Mouse (Mus musculus): Measurements from ENCODE around the gene Lrmda. TPM values are rescaled to one million over a fixed set of nuclear protein-coding genes. Genes with fewer than 3 reads are reported as not detected.
A peak's percentile ranks its signal among the peaks of the same experiment; 100 is the strongest.

The Lrmda gene
- polyA plus RNA-seq, 1 experiment from 2014 or later, result 0.20 TPM

- 0 out of 2 replicates have a peak, but pooled peaks cover 2% of the 10 kb centered on the region for H3K4me1 ChIP-seq (ENCODE audit: control insufficient read depth, insufficient read depth, low read length)
- H3K27me3 ChIP-seq (ENCODE audit: control insufficient read depth, insufficient read depth, low read length), result peaks cover 20% of the 10 kb centered on the region
- H3K9ac ChIP-seq (ENCODE audit: low read length), result no peak overlapping the region
- no peaks in the 10 kb centered on the region for H3K9me3 ChIP-seq (ENCODE audit: control insufficient read depth, low read length)
- WGBS, result 78% methylated on average over 1 of the region's 1 CpGs
- H3K4me3 ChIP-seq (ENCODE audit: low read depth, low read length), result no peak overlapping the region
- H3K4me2 ChIP-seq (ENCODE audit: low read depth, severe bottlenecking), result no peak overlapping the region
- H3K27ac ChIP-seq (replicated peaks; ENCODE audit: low read depth, low read length), result no peak overlapping the region
- ATAC-seq (ENCODE audit: insufficient number of reproducible peaks, low FRiP score, low TSS enrichment, low read depth), result no peak
- no peaks in the 10 kb centered on the region for H3K36me3 ChIP-seq (ENCODE audit: control insufficient read depth, insufficient read depth, low read length)
- no peak for DNase-seq (ENCODE audit: low spot score)
Observed at GRCm38 (mm10) chr14:22058729-22059128, 39.2 kb downstream of the Lrmda start.

GRCm38 (mm10) chr14:22059348-22059861 is 39.9 kb downstream of the Lrmda start:
- no peaks in the 10 kb centered on the region for H3K36me3 ChIP-seq (ENCODE audit: control insufficient read depth, insufficient read depth, low read length)
- no peak overlapping the region for H3K27ac ChIP-seq (replicated peaks; ENCODE audit: low read depth, low read length)
- peaks cover 20% of the 10 kb centered on the region for H3K27me3 ChIP-seq (ENCODE audit: control insufficient read depth, insufficient read depth, low read length)
- H3K4me3 ChIP-seq (ENCODE audit: low read depth, low read length), result no peak overlapping the region
- H3K9me3 ChIP-seq (ENCODE audit: control insufficient read depth, low read length), result no peaks in the 10 kb centered on the region
- no peak overlapping the region for H3K9ac ChIP-seq (ENCODE audit: low read length)
- 88% methylated on average over 6 of the region's 6 CpGs for WGBS
- H3K4me1 ChIP-seq (ENCODE audit: control insufficient read depth, insufficient read depth, low read length), result 0 out of 2 replicates have a peak, but pooled peaks cover 2% of the 10 kb centered on the region
- DNase-seq (ENCODE audit: low spot score), result no peak
- no peak for ATAC-seq (ENCODE audit: insufficient number of reproducible peaks, low FRiP score, low TSS enrichment, low read depth)
- no peak overlapping the region for H3K4me2 ChIP-seq (ENCODE audit: low read depth, severe bottlenecking)

GRCm38 (mm10) chr14:22060787-22061186 is 41.3 kb downstream of the Lrmda start:
- no peak for ATAC-seq (ENCODE audit: insufficient number of reproducible peaks, low FRiP score, low TSS enrichment, low read depth)
- no peak overlapping the region for H3K27ac ChIP-seq (replicated peaks; ENCODE audit: low read depth, low read length)
- no peaks in the 10 kb centered on the region for H3K9me3 ChIP-seq (ENCODE audit: control insufficient read depth, low read length)
- H3K4me2 ChIP-seq (ENCODE audit: low read depth, severe bottlenecking), result no peak overlapping the region
- H3K4me3 ChIP-seq (ENCODE audit: low read depth, low read length), result no peak overlapping the region
- no peak overlapping the region for H3K9ac ChIP-seq (ENCODE audit: low read length)
- DNase-seq (ENCODE audit: low spot score), result no peak
- H3K36me3 ChIP-seq (ENCODE audit: control insufficient read depth, insufficient read depth, low read length), result no peaks in the 10 kb centered on the region
- H3K4me1 ChIP-seq (ENCODE audit: control insufficient read depth, insufficient read depth, low read length), result 0 out of 2 replicates have a peak, but pooled peaks cover 1% of the 10 kb centered on the region
- peaks cover 13% of the 10 kb centered on the region; the same call in 1 of the 2 replicates for H3K27me3 ChIP-seq (ENCODE audit: control insufficient read depth, insufficient read depth, low read length)
- 27% methylated on average over 7 of the region's 7 CpGs for WGBS

- DNase-seq (ENCODE audit: low spot score), result no peak
- WGBS, result 83% methylated on average over 9 of the region's 9 CpGs
Observed at GRCm38 (mm10) chr14:22062117-22062855, 42.8 kb downstream of the Lrmda start.

DNA sequence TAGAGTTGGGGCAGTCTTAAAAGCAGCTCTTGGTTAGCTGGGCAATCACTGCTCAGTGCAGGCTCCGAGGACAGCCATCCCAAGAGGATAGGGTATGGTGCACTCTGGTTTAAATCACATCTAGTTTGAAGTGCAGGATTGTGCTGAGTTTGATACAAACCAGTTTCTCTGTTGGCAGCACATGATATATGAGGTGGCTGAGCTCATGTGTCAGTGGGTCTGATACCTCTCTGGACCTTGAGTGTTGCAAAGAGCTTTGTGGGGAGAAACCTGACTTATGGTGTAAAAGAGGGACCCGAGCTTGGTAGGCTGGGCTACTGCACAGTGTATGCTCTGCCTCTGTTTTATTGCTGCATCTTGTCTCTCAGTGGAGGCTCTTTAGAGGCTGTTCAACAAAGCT is 49.7 kb downstream of the Lrmda start:
- Histone ChIP-seq H3K36me3 (ENCODE audit: control insufficient read depth, insufficient read depth, low read length) (no peaks in the 10 kb centered on the region), H3K27me3 (ENCODE audit: control insufficient read depth, insufficient read depth, low read length) (no peaks in the 10 kb centered on the region), H3K9me3 (ENCODE audit: control insufficient read depth, low read length) (no peaks in the 10 kb centered on the region), H3K4me2 (ENCODE audit: low read depth, severe bottlenecking) (no peak overlapping the region), H3K27ac (replicated peaks; ENCODE audit: low read depth, low read length) (no peak overlapping the region), H3K4me3 (ENCODE audit: low read depth, low read length) (no peak overlapping the region), H3K4me1 (ENCODE audit: control insufficient read depth, insufficient read depth, low read length) (0 out of 2 replicates have a peak, but pooled peaks cover 2% of the 10 kb centered on the region), H3K9ac (ENCODE audit: low read length) (no peak overlapping the region)
- WGBS, result 8% methylated on average over 2 of the region's 2 CpGs
- ATAC-seq (ENCODE audit: insufficient number of reproducible peaks, low FRiP score, low TSS enrichment, low read depth) (no peak), DNase-seq (ENCODE audit: low spot score) (peak; percentile 62)

More at GRCm38 (mm10) chr14:22062117-22062855, 42.8 kb downstream of the Lrmda start:
- no peak for ATAC-seq (ENCODE audit: insufficient number of reproducible peaks, low FRiP score, low TSS enrichment, low read depth)
- H3K4me1 ChIP-seq (ENCODE audit: control insufficient read depth, insufficient read depth, low read length), result no peaks in the 10 kb centered on the region
- no peak overlapping the region for H3K4me2 ChIP-seq (ENCODE audit: low read depth, severe bottlenecking)
- H3K27ac ChIP-seq (replicated peaks; ENCODE audit: low read depth, low read length), result no peak overlapping the region
- H3K27me3 ChIP-seq (ENCODE audit: control insufficient read depth, insufficient read depth, low read length), result 0 out of 2 replicates have a peak, but pooled peaks cover 7% of the 10 kb centered on the region
- H3K36me3 ChIP-seq (ENCODE audit: control insufficient read depth, insufficient read depth, low read length), result no peaks in the 10 kb centered on the region
- H3K4me3 ChIP-seq (ENCODE audit: low read depth, low read length), result no peak overlapping the region
- no peak overlapping the region for H3K9ac ChIP-seq (ENCODE audit: low read length)
- H3K9me3 ChIP-seq (ENCODE audit: control insufficient read depth, low read length), result no peaks in the 10 kb centered on the region

GRCm38 (mm10) chr14:22073385-22073784 is 53.9 kb downstream of the Lrmda start:
- no peak for DNase-seq (ENCODE audit: low spot score)
- ATAC-seq (ENCODE audit: insufficient number of reproducible peaks, low FRiP score, low TSS enrichment, low read depth), result no peak
- Histone ChIP-seq H3K36me3 (ENCODE audit: control insufficient read depth, insufficient read depth, low read length) (no peaks in the 10 kb centered on the region), H3K4me1 (ENCODE audit: control insufficient read depth, insufficient read depth, low read length) (0 out of 2 replicates have a peak, but pooled peaks cover 2% of the 10 kb centered on the region), H3K27me3 (ENCODE audit: control insufficient read depth, insufficient read depth, low read length) (no peaks in the 10 kb centered on the region; the same call in 1 of the 2 replicates), H3K4me2 (ENCODE audit: low read depth, severe bottlenecking) (no peak overlapping the region), H3K27ac (replicated peaks; ENCODE audit: low read depth, low read length) (no peak overlapping the region), H3K9me3 (ENCODE audit: control insufficient read depth, low read length) (no peaks in the 10 kb centered on the region), H3K9ac (ENCODE audit: low read length) (no peak overlapping the region), H3K4me3 (ENCODE audit: low read depth, low read length) (no peak overlapping the region)
- 68% methylated on average over 5 of the region's 5 CpGs for WGBS

GRCm38 (mm10) chr14:22074229-22074628 is 54.7 kb downstream of the Lrmda start:
- DNase-seq (ENCODE audit: low spot score) (peak; percentile 51), ATAC-seq (ENCODE audit: insufficient number of reproducible peaks, low FRiP score, low TSS enrichment, low read depth) (no peak)
- Histone ChIP-seq H3K4me2 (ENCODE audit: low read depth, severe bottlenecking) (no peak overlapping the region), H3K9ac (ENCODE audit: low read length) (no peak overlapping the region), H3K36me3 (ENCODE audit: control insufficient read depth, insufficient read depth, low read length) (no peaks in the 10 kb centered on the region), H3K4me1 (ENCODE audit: control insufficient read depth, insufficient read depth, low read length) (0 out of 2 replicates have a peak, but pooled peaks cover 2% of the 10 kb centered on the region), H3K27me3 (ENCODE audit: control insufficient read depth, insufficient read depth, low read length) (no peaks in the 10 kb centered on the region; the same call in 1 of the 2 replicates), H3K4me3 (ENCODE audit: low read depth, low read length) (no peak overlapping the region), H3K27ac (replicated peaks; ENCODE audit: low read depth, low read length) (no peak overlapping the region), H3K9me3 (ENCODE audit: control insufficient read depth, low read length) (no peaks in the 10 kb centered on the region)
- 13% methylated on average over 16 of the region's 16 CpGs for WGBS

GRCm38 (mm10) chr14:22083931-22084330 is 64.4 kb downstream of the Lrmda start:
- WGBS, result 73% methylated on average over 3 of the region's 3 CpGs
- Histone ChIP-seq H3K27ac (replicated peaks; ENCODE audit: low read depth, low read length) (no peak overlapping the region), H3K4me2 (ENCODE audit: low read depth, severe bottlenecking) (no peak overlapping the region), H3K27me3 (ENCODE audit: control insufficient read depth, insufficient read depth, low read length) (peaks cover 10% of the 10 kb centered on the region; the same call in 1 of the 2 replicates), H3K4me1 (ENCODE audit: control insufficient read depth, insufficient read depth, low read length) (no peaks in the 10 kb centered on the region; the same call in 1 of the 2 replicates), H3K9ac (ENCODE audit: low read length) (no peak overlapping the region), H3K36me3 (ENCODE audit: control insufficient read depth, insufficient read depth, low read length) (no peaks in the 10 kb centered on the region), H3K4me3 (ENCODE audit: low read depth, low read length) (no peak overlapping the region), H3K9me3 (ENCODE audit: control insufficient read depth, low read length) (no peaks in the 10 kb centered on the region; the same call in 1 of the 2 replicates)
- ATAC-seq (ENCODE audit: insufficient number of reproducible peaks, low FRiP score, low TSS enrichment, low read depth) (no peak), DNase-seq (ENCODE audit: low spot score) (no peak)
